Mouse (Mus musculus): Measurements from ENCODE around the gene Gucy2c. TPM values are rescaled to one million over a fixed set of nuclear protein-coding genes. Genes with fewer than 3 reads are reported as not detected.

Gene Gucy2c
- polyA plus RNA-seq, 1 experiment from 2014 or later, result 0.04 TPM

DNA sequence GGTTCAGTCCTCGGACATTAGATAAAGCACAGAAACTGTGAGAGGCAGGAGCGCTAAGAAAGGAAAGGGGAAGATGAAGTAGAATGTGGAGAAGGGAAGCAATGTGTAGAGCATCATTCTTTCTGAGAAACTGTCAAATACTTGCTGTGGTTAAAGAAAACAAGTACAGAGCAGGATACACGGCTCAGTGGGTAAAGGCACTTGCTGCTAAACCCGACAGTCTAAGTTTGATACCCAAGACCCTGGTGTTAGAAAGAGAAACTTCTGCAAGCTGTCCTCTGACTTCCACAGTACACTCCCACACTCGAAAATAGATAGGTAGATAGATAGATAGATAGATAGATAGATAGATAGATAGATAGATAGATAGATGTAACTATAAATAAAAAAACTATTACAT, 128.2 kb downstream of the Gucy2c start:
- Histone ChIP-seq H3K4me3 (no peak overlapping the region), H3K27ac (no peak overlapping the region), H3K27me3 (no peaks in the 10 kb centered on the region), H3K36me3 (no peaks in the 10 kb centered on the region), H3K4me2 (replicated peaks) (no peak overlapping the region), H3K4me1 (no peaks in the 10 kb centered on the region), H3K9me3 (no peaks in the 10 kb centered on the region), H3K9ac (no peak overlapping the region)
- WGBS, result 73% methylated on average over 5 of the region's 5 CpGs
- no peak for ATAC-seq (ENCODE audit: low FRiP score, low read depth)

DNA sequence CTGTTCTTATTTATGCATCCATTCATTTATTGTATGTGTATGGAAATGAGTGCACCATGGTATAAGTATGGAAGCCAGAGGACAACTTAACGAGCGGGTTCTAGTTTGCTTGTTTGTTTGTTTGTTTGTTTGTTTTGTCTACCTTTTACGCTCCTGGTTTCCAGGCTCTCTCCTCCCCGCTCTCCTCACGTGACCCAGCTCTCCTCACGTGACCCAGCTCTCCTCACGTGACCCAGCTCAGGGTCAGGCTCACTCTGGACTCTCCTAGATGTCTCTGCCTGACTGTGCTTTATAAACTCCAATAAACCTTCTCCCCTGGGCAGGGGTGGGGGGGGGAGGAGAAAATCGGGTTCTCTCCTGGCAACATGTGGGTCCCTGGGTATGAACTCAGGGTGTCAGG, 130.9 kb downstream of the Gucy2c start:
- Histone ChIP-seq H3K4me3 (no peak overlapping the region), H3K27ac (no peak overlapping the region), H3K27me3 (no peaks in the 10 kb centered on the region), H3K9ac (no peak overlapping the region), H3K36me3 (no peaks in the 10 kb centered on the region), H3K4me2 (replicated peaks) (no peak overlapping the region), H3K9me3 (no peaks in the 10 kb centered on the region), H3K4me1 (peaks cover 9% of the 10 kb centered on the region; the same call in 1 of the 2 replicates)
- WGBS, result 85% methylated on average over 8 of the region's 8 CpGs
- ATAC-seq (ENCODE audit: low FRiP score, low read depth), result no peak

DNA sequence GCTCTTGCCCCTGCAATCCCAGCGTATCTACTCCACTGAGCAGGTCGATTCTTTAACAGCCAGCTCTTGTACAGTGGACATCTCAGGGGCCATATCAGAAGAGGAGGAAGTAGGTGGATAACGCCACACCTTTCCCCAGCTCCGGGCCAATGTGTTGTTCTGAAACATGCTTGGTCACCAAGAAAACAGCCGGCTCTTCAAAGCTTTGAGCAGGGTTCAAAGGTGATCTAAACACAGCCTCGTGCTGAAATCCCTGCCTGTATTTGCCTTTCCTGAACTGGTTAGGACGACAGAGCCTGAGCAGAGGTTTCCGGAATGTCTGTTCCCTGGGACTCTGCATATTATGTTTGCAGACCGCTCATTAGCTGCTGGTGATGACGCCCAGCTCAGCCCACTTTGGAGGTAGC, 134.1 kb downstream of the Gucy2c start:
- peaks cover 12% of the 10 kb centered on the region; the same call in 1 of the 2 replicates for H3K4me1 ChIP-seq
- H3K27me3 ChIP-seq, result no peaks in the 10 kb centered on the region
- H3K9ac ChIP-seq, result no peak overlapping the region
- H3K27ac ChIP-seq, result no peak overlapping the region
- H3K9me3 ChIP-seq, result peaks cover 17% of the 10 kb centered on the region
- H3K4me3 ChIP-seq, result no peak overlapping the region
- 70% methylated on average over 10 of the region's 10 CpGs for WGBS
- no peaks in the 10 kb centered on the region for H3K36me3 ChIP-seq
- ATAC-seq (ENCODE audit: low FRiP score, low read depth), result no peak
- no peak overlapping the region for H3K4me2 ChIP-seq (replicated peaks)

Small RNA genes within 50 kb of the gene (microRNA-seq; reads per million reads assigned to microRNA genes)
- gene Gm44364, result not detected

Other genes starting within 250 kb of the Gucy2c start
- gene Plbd1, start 119.8 kb downstream of the Gucy2c start, polyA plus RNA-seq (2015; fragmentation: Nextera tagmentation; extraction: Ambion mirVana), result 3.0 and 3.8 TPM in 2 replicates
- gene Hist4h4, start 22.6 kb upstream of the Gucy2c start, polyA plus RNA-seq (2015; fragmentation: Nextera tagmentation; extraction: Ambion mirVana), result 0.74 and 0.84 TPM in 2 replicates
- 85.9 and 95.9 TPM in 2 replicates for gene H2afj, start 26.5 kb upstream of the Gucy2c start, polyA plus RNA-seq (2015; fragmentation: Nextera tagmentation; extraction: Ambion mirVana)
- 1.8 and 2.2 TPM in 2 replicates for gene BC049715, start 45.9 kb upstream of the Gucy2c start, polyA plus RNA-seq (2015; fragmentation: Nextera tagmentation; extraction: Ambion mirVana)
- 110 and 114 TPM in 2 replicates for gene Wbp11, start 46.5 kb upstream of the Gucy2c start, polyA plus RNA-seq (2015; fragmentation: Nextera tagmentation; extraction: Ambion mirVana)
- 1.2 and 1.7 TPM in 2 replicates for gene Smco3, start 53.7 kb upstream of the Gucy2c start, polyA plus RNA-seq (2015; fragmentation: Nextera tagmentation; extraction: Ambion mirVana)
- 2.3 and 3.1 TPM in 2 replicates for gene Art4, start 76.0 kb upstream of the Gucy2c start, polyA plus RNA-seq (2015; fragmentation: Nextera tagmentation; extraction: Ambion mirVana)
- 180 and 183 TPM in 2 replicates for gene Mgp, start 94.1 kb upstream of the Gucy2c start, polyA plus RNA-seq (2015; fragmentation: Nextera tagmentation; extraction: Ambion mirVana)
- gene Erp27, start 140.4 kb upstream of the Gucy2c start, polyA plus RNA-seq (2015; fragmentation: Nextera tagmentation; extraction: Ambion mirVana), result 0.28 and 0.46 TPM in 2 replicates
- 0.18 and 0.63 TPM in 2 replicates for gene Pde6h, start 142.1 kb upstream of the Gucy2c start, polyA plus RNA-seq (2015; fragmentation: Nextera tagmentation; extraction: Ambion mirVana)
- gene Arhgdib, start 160.1 kb upstream of the Gucy2c start, polyA plus RNA-seq (2015; fragmentation: Nextera tagmentation; extraction: Ambion mirVana), result 75.3 and 78.3 TPM in 2 replicates

All from limb, embryonic 13.5 days (tissue).